Mouse (Mus musculus): ENCODE measurements around the gene Nfam1. TPM values are rescaled to one million over a fixed set of nuclear protein-coding genes. Genes with fewer than 3 reads are reported as not detected.

Gene Nfam1
- polyA plus RNA-seq, 1 experiment: 0.80 TPM

DNA sequence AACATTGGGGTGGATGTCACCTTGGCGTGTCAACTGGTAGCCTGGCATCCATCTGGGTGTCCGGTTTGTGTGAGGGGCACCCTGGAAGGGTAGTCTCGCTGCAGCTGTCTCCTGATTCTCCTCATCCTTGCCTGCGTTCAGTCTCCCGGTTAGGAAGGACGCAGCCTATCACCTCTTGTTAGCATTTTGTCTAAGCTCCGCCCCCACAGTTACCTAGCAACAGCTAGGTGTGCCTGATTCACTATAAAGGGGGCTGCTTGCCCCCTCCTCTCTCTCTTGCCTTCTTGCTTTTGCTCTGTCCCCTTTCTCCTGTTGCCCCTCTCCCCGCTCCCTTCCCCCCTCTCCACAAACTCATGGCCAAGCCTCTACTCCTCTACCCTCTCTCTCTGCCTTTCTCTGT, 10.2 kb downstream of the Nfam1 start:
- 59% methylated on average over 8 of the region's 8 CpGs for WGBS
- H3K4me3 ChIP-seq (replicated peaks; ENCODE audit: insufficient read depth, low read depth, low read length): no peak overlapping the region
- no peak for DNase-seq

DNA sequence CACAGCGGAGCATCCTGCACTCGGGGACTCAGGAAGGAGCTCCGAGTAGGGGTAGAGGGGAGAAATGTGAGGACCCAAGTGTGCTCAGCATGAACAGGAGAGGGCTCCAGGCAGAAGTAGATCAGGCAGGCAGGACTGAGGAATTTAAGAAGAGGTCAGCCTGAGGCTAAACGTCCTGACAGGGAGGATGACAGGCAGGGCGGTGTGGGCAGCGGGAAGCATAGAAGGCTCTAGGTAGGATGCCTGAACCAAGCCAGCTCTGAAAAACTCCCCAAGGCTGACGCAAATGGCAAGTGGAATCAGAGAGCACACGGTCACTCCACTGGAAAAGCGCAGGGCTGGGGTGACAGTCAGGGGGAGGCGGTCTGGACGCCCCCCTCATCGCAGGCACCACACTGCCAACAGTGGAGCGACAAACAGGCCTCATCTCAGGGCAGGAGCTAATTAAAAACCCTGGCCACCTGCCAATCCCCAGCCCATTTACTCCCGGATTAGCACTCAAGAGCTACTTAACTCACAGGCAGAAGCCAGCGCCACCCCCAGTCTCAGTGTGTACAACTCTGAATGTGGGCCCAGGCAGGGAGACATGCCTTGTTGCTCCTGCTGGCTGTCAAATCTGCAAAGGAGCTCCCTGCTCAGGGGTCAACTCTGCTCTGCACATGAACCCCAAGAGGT, 22.0 kb downstream of the Nfam1 start:
- TF ChIP-seq CTCF (IDR thresholded peaks at IDR 0.05; ENCODE audit: borderline replicate concordance, insufficient read depth, low read depth, low read length): no peak
- TF ChIP-seq POLR2A (IDR thresholded peaks at IDR 0.05; ENCODE audit: borderline replicate concordance, insufficient read depth, low read length): no peak
- no peaks in the 10 kb centered on the region; the same call in 1 of the 2 replicates for H3K27me3 ChIP-seq (ENCODE audit: control insufficient read depth, insufficient read depth, low read length)
- peak in 1 of 2 experiments; percentile 32 for DNase-seq
- 22% methylated on average over 15 of the region's 15 CpGs for WGBS
- H3K27ac ChIP-seq (ENCODE audit: insufficient read depth, low read length): no peak overlapping the region
- H3K4me1 ChIP-seq (ENCODE audit: control insufficient read depth, insufficient read depth, low read length): no peaks in the 10 kb centered on the region
- H3K4me3 ChIP-seq (replicated peaks; ENCODE audit: insufficient read depth, low read depth, low read length): no peak overlapping the region

More for the DNA sequence above, 10.2 kb downstream of the Nfam1 start:
- no peaks in the 10 kb centered on the region; the same call in 1 of the 2 replicates for H3K27me3 ChIP-seq (ENCODE audit: control insufficient read depth, insufficient read depth, low read length)
- TF ChIP-seq CTCF (IDR thresholded peaks at IDR 0.05; ENCODE audit: borderline replicate concordance, insufficient read depth, low read depth, low read length): no peak
- no peak for TF ChIP-seq POLR2A (IDR thresholded peaks at IDR 0.05; ENCODE audit: borderline replicate concordance, insufficient read depth, low read length)
- no peak overlapping the region for H3K27ac ChIP-seq (ENCODE audit: insufficient read depth, low read length)
- H3K4me1 ChIP-seq (ENCODE audit: control insufficient read depth, insufficient read depth, low read length): no peaks in the 10 kb centered on the region

DNA sequence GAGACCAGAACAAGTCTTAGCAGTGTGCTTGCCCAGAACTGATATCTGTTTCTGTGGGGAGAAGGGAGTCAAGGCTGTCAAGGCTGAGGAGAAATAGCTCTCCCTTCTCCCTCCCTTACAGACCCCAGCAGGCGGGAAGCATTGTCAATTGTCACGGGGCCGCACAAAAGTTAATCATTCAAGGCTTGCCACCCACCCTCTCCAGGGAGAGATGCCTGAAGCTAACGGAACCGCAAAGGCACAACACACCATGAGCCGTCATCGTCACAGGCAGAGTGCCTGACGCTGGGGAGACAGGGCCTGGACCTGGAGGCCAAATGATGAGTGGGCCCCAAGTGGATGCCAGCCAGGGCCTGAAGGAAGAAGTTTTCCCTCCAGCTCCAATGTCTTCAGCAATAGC, 22.7 kb downstream of the Nfam1 start:
- H3K4me1 ChIP-seq (ENCODE audit: control insufficient read depth, insufficient read depth, low read length): no peaks in the 10 kb centered on the region
- DNase-seq: no peak
- H3K27me3 ChIP-seq (ENCODE audit: control insufficient read depth, insufficient read depth, low read length): no peaks in the 10 kb centered on the region; the same call in 1 of the 2 replicates
- H3K4me3 ChIP-seq (replicated peaks; ENCODE audit: insufficient read depth, low read depth, low read length): no peak overlapping the region
- H3K27ac ChIP-seq (ENCODE audit: insufficient read depth, low read length): no peak overlapping the region
- WGBS: 38% methylated on average over 8 of the region's 8 CpGs
- no peak for TF ChIP-seq CTCF (IDR thresholded peaks at IDR 0.05; ENCODE audit: borderline replicate concordance, insufficient read depth, low read depth, low read length)
- TF ChIP-seq POLR2A (IDR thresholded peaks at IDR 0.05; ENCODE audit: borderline replicate concordance, insufficient read depth, low read length): no peak

DNA sequence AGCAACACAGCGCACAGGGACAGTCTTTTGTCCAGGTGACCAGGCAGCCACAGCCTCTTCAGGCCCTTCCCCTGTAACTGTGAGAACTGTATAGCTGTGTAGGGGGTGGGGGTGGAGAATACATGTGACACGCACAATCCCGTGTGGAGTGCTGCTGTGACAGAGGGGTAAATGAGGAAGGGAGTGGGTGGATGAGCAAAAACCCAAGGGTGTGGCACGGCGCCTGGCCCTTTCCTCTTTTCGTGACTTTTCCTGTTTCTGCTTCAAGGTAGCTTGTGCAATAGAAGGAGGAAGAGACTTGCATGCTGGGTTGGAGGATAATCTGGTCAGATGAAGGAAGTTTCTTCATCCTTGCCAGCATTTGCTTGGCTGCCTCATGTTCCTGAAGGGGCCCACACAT, 23.6 kb downstream of the Nfam1 start:
- Histone ChIP-seq H3K4me3 (replicated peaks; ENCODE audit: insufficient read depth, low read depth, low read length) (no peak overlapping the region), H3K4me1 (ENCODE audit: control insufficient read depth, insufficient read depth, low read length) (no peaks in the 10 kb centered on the region), H3K27me3 (ENCODE audit: control insufficient read depth, insufficient read depth, low read length) (no peaks in the 10 kb centered on the region; the same call in 1 of the 2 replicates), H3K27ac (ENCODE audit: insufficient read depth, low read length) (no peak overlapping the region)
- WGBS: 88% methylated on average over 6 of the region's 6 CpGs
- DNase-seq: no peak
- no peak for TF ChIP-seq CTCF (IDR thresholded peaks at IDR 0.05; ENCODE audit: borderline replicate concordance, insufficient read depth, low read depth, low read length)
- TF ChIP-seq POLR2A (IDR thresholded peaks at IDR 0.05; ENCODE audit: borderline replicate concordance, insufficient read depth, low read length): no peak

DNA sequence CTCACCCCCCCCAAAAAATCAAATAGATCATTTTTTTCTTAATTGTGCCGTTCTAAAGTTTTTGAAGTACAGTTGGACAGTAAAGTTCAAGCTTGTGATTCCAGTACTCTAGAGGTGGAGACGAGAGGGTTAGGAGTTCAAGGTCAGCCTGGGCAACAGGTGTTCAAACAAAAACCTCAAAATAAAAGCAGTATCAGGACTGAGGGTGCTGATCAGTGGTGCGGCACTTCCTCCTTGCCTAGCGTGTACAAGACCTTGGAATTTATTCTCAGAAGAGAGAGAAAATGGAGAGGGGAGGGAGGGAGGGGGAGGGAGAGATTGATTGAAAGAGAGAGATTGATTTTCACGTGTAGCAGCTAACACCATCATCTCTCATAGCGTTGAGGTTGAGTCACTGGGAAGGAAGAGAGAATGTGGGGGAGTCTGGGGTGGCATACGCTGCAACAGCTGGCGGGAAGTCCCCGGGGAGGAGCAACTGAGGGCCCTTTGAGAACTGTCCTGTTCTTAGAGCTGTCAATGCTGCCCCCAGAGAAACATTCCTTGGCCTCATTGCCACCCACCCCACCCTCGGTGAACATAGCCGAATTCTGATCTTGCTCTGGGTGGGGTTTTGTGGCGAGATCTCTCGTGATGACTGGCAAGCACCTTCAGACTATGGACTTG, 24.2 kb downstream of the Nfam1 start:
- WGBS: 65% methylated on average over 13 of the region's 13 CpGs
- Histone ChIP-seq H3K27me3 (ENCODE audit: control insufficient read depth, insufficient read depth, low read length) (no peaks in the 10 kb centered on the region), H3K4me3 (replicated peaks; ENCODE audit: insufficient read depth, low read depth, low read length) (no peak overlapping the region), H3K4me1 (ENCODE audit: control insufficient read depth, insufficient read depth, low read length) (no peaks in the 10 kb centered on the region), H3K27ac (ENCODE audit: insufficient read depth, low read length) (no peak overlapping the region)
- TF ChIP-seq CTCF (IDR thresholded peaks at IDR 0.05; ENCODE audit: borderline replicate concordance, insufficient read depth, low read depth, low read length): no peak
- TF ChIP-seq POLR2A (IDR thresholded peaks at IDR 0.05; ENCODE audit: borderline replicate concordance, insufficient read depth, low read length): no peak
- DNase-seq: no peak

DNA sequence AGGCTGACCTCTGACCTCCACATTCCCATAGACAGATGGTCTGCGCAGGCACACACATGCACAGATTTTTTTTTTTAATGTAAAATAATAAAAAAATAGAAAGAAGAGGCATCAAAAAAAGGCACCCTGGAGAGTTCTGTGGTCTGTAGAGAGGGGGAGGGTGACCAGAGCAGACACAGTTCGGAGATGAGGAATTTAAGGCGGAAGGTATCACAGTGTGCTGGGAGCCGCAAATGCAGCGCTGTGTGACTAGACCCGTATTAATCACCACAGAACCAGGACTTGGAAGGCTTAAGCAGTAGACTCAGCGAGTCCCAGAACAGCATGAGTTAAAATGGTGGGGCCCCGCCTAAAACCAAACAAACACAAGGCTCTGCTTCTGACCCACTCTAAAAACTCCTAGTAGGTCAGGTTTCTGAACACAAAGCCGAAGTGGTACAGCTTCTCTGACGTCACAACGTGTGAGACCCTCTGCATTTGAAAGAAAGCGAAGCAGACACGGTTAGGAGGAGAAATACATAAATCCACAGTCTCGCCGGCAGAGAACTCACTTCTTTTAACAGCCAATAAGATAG, 25.7 kb downstream of the Nfam1 start:
- TF ChIP-seq CTCF (IDR thresholded peaks at IDR 0.05; ENCODE audit: borderline replicate concordance, insufficient read depth, low read depth, low read length) (no peak), POLR2A (IDR thresholded peaks at IDR 0.05; ENCODE audit: borderline replicate concordance, insufficient read depth, low read length) (no peak)
- H3K27me3 ChIP-seq (ENCODE audit: control insufficient read depth, insufficient read depth, low read length): no peaks in the 10 kb centered on the region
- H3K4me3 ChIP-seq (replicated peaks; ENCODE audit: insufficient read depth, low read depth, low read length): no peak overlapping the region
- H3K4me1 ChIP-seq (ENCODE audit: control insufficient read depth, insufficient read depth, low read length): peaks cover 3% of the 10 kb centered on the region; the same call in 1 of the 2 replicates
- no peak for DNase-seq
- no peak overlapping the region for H3K27ac ChIP-seq (ENCODE audit: insufficient read depth, low read length)
- 76% methylated on average over 15 of the region's 15 CpGs for WGBS

DNA sequence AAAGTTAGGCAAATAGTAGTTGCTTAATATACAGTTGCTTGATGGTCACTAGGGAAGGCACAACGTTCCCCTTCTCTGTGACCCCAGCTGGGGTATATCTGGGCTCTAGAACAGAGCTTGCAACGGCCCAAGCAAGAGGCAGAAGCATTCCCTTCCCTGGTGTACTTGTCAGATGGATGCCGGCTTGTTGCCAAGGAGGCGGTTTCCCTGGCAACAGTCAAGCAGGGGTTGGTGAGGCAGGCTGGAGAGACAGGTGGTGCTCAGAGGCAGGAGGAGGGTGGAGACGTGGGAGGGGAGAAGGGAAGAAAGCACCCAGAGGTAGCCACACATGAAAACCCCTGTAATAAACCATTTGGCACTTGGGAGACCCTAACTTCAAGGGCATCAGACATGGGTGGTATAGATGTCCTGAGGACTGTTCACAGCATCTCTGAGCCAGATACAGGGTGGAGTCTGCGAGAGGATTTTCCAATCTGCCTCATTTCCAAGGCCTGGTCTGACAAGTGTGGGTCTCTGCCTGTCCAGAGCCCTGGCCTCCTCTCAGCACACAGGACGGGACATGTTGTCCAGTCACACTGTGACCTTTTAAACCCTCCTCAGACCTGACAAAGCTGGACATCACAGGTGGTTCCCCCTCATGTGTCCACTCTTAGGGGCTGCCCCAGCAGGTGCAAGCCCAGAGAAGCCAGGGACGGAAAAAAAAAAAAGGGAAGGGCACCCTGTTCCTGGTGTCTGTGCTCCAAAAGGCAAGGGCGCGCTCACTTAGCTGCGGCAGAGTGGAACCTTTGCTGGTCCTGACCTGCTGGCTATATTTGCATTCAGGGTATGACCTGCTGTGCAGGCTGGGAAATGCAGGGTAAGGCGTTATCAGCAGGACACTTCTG, 30.2 kb downstream of the Nfam1 start:
- Histone ChIP-seq H3K4me1 (ENCODE audit: control insufficient read depth, insufficient read depth, low read length) (peaks cover 3% of the 10 kb centered on the region; the same call in 1 of the 2 replicates), H3K27me3 (ENCODE audit: control insufficient read depth, insufficient read depth, low read length) (no peaks in the 10 kb centered on the region), H3K4me3 (replicated peaks; ENCODE audit: insufficient read depth, low read depth, low read length) (no peak overlapping the region), H3K27ac (ENCODE audit: insufficient read depth, low read length) (no peak overlapping the region)
- TF ChIP-seq CTCF (IDR thresholded peaks at IDR 0.05; ENCODE audit: borderline replicate concordance, insufficient read depth, low read depth, low read length) (no peak), POLR2A (IDR thresholded peaks at IDR 0.05; ENCODE audit: borderline replicate concordance, insufficient read depth, low read length) (no peak)
- WGBS: 47% methylated on average over 12 of the region's 12 CpGs
- DNase-seq: peak; percentile 77 to 83
